Mouse (Mus musculus) E14TG2a.4 (cell line): ENCODE results near the gene Xkr7.

Source experiments
- CTCF ChIP-seq: conservative IDR thresholded peaks from 2 replicates; pipeline ENCODE4 v1.5.1; 2014; ENCODE audit warnings: low read length
- NANOG ChIP-seq: IDR thresholded peaks from 2 replicates; pipeline ENCODE4 v1.6.1; 2014; ENCODE audit warnings: borderline replicate concordance, low read length, mixed read lengths
- POU5F1 ChIP-seq: IDR thresholded peaks from 2 replicates; pipeline ENCODE4 v1.6.1; 2014; ENCODE audit warnings: low read length, borderline replicate concordance

DNA sequence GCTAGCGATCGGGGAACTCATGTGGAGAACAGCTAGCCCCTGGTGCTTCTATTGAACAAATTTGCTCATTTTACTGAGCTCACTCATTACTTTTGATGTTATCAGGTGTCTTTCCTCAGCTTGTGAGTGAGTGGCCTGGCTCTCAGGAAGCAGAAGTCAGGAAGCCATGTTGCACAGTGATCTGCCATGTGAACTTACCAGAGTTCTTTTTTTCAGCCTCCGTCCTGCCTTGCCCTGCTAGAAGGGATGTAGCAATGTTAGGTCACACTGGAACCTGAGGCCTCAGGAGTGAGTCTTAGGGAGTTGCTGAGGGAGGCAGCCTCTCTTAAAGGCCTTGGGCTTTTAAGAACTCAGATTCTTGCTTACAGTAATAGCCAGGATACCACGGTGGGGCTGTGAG is 52.2 kb downstream of the Xkr7 start:
- TF ChIP-seq CTCF: no peak
- TF ChIP-seq NANOG: no peak
- TF ChIP-seq POU5F1: no peak
